Mouse (Mus musculus): ENCODE data around the gene Lysmd1. TPM values are rescaled to one million over a fixed set of nuclear protein-coding genes. Genes with fewer than 3 reads are reported as not detected.
A peak's percentile ranks its signal among the peaks of the same experiment; 100 is the strongest.

The Lysmd1 gene
- polyA plus RNA-seq (2015; fragmentation: Nextera tagmentation; extraction: Ambion mirVana): 9.6 and 10.1 TPM in 2 replicates

DNA sequence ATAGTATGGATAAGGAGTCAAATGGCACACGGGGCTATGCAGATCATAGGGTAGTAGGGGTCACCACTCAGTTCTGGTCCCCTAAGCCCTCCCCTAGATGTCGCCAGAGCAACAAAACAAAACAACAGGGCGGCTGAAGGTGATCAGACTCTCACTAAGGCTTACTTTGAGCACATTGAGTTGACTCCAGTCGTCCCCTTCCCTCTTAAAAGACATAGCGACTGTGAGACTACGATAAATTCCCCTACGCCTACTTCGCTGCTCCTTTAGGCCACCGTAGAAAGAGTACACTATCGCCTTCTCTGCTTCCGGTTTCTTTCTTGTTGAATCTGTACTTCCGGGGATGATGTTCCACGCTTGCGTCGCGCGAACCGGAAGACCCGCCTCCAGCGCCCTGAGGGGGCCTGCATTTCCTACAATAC lies at the start of gene Lysmd1, which contains the start of gene Scnm1:
Gene Lysmd1 (plus strand): TSS at position 409 of the 422 bp plus-strand sequence.
Gene Scnm1 (minus strand): TSS at position 332 of the 422 bp plus-strand sequence.
- peak within 1 kb of the TSS; percentile 74 for H3K27ac ChIP-seq (replicated peaks)
- peak; percentile 39; the same call in 1 of the 2 replicates for TF ChIP-seq CTCF (IDR thresholded peaks at IDR 0.05; ENCODE audit: low read depth)
- TF ChIP-seq EP300 (optimal IDR thresholded peaks at IDR 0.05): no peak
- DNase-seq (ENCODE audit: low spot score): peak; percentile 93
- H3K36me3 ChIP-seq (ENCODE audit: control insufficient read depth, insufficient read depth, low read length): peaks cover 2% of the 10 kb centered on the region; the same call in 1 of the 2 replicates
- no peaks in the 10 kb centered on the region for H3K9me3 ChIP-seq (ENCODE audit: control insufficient read depth, low read length)
- peak within 1 kb of the TSS; percentile 81 for H3K4me2 ChIP-seq (replicated peaks; ENCODE audit: low read depth)
- H3K4me1 ChIP-seq (replicated peaks; ENCODE audit: control insufficient read depth, insufficient read depth): peaks cover 4% of the 10 kb centered on the region
- under 1% methylated on average over 20 of the region's 20 CpGs for WGBS
- peak within 1 kb of the TSS; percentile 64 for H3K4me3 ChIP-seq (ENCODE audit: low read depth, low read length)
- H3K9ac ChIP-seq (ENCODE audit: low read length): peak within 1 kb of the TSS; percentile 76
- no peaks in the 10 kb centered on the region for H3K27me3 ChIP-seq (ENCODE audit: control insufficient read depth, insufficient read depth, low read length)
- ATAC-seq (ENCODE audit: low FRiP score, low TSS enrichment): peak; percentile 95

- Histone ChIP-seq H3K4me3 (ENCODE audit: low read depth, low read length) (no peak overlapping the region), H3K9ac (ENCODE audit: low read length) (no peak overlapping the region), H3K4me1 (replicated peaks; ENCODE audit: control insufficient read depth, insufficient read depth) (no peaks in the 10 kb centered on the region), H3K27me3 (ENCODE audit: control insufficient read depth, insufficient read depth, low read length) (no peaks in the 10 kb centered on the region), H3K27ac (replicated peaks) (no peak overlapping the region), H3K36me3 (ENCODE audit: control insufficient read depth, insufficient read depth, low read length) (no peaks in the 10 kb centered on the region), H3K9me3 (ENCODE audit: control insufficient read depth, low read length) (no peaks in the 10 kb centered on the region), H3K4me2 (replicated peaks; ENCODE audit: low read depth) (no peak overlapping the region)
- no peak for ATAC-seq (ENCODE audit: low FRiP score, low TSS enrichment)
- WGBS: 86% methylated on average over 1 of the region's 1 CpGs
- DNase-seq (ENCODE audit: low spot score): no peak
- TF ChIP-seq CTCF (IDR thresholded peaks at IDR 0.05; ENCODE audit: low read depth): no peak
- TF ChIP-seq EP300 (optimal IDR thresholded peaks at IDR 0.05): no peak
These were observed 45.8 kb upstream of the Lysmd1 start for GRCm38 (mm10) chr3:95088071-95088470.

DNA sequence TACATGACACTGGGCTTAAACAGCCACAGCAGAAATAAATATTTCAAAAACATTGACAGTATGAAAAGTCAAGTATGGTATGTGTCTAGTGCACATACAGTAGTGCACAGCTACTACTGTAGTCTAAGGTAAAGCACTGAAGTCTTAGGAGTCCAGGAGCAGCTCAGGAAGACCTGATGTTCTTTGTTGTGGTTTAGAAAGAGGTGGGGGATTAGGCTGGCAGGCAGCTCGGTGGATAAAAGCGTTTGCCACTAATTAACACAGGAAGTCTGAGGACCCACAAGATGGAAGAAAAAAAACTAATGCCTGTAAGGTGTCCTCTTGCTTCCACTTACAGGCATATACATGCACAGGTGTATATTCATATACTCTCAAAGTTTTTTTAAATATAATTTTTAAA lies 33.0 kb upstream of the Lysmd1 start:
- Histone ChIP-seq H3K9me3 (ENCODE audit: control insufficient read depth, low read length) (no peaks in the 10 kb centered on the region), H3K4me3 (ENCODE audit: low read depth, low read length) (no peak overlapping the region), H3K9ac (ENCODE audit: low read length) (no peak overlapping the region), H3K27ac (replicated peaks) (no peak overlapping the region), H3K4me2 (replicated peaks; ENCODE audit: low read depth) (no peak overlapping the region), H3K36me3 (ENCODE audit: control insufficient read depth, insufficient read depth, low read length) (peaks cover 4% of the 10 kb centered on the region), H3K4me1 (replicated peaks; ENCODE audit: control insufficient read depth, insufficient read depth) (0 out of 2 replicates have a peak, but pooled peaks cover 4% of the 10 kb centered on the region), H3K27me3 (ENCODE audit: control insufficient read depth, insufficient read depth, low read length) (no peaks in the 10 kb centered on the region)
- ATAC-seq (ENCODE audit: low FRiP score, low TSS enrichment) (no peak), DNase-seq (ENCODE audit: low spot score) (no peak)
- TF ChIP-seq EP300 (optimal IDR thresholded peaks at IDR 0.05) (no peak), CTCF (IDR thresholded peaks at IDR 0.05; ENCODE audit: low read depth) (no peak)
- 32% methylated on average over 2 of the region's 2 CpGs for WGBS

- H3K27me3 ChIP-seq (ENCODE audit: control insufficient read depth, insufficient read depth, low read length): no peaks in the 10 kb centered on the region
- H3K4me3 ChIP-seq (ENCODE audit: low read depth, low read length): peak overlapping the region; percentile 94
- peak overlapping the region; percentile 91 for H3K27ac ChIP-seq (replicated peaks)
- peak overlapping the region; percentile 73 for H3K4me2 ChIP-seq (replicated peaks; ENCODE audit: low read depth)
- no peak for TF ChIP-seq CTCF (IDR thresholded peaks at IDR 0.05; ENCODE audit: low read depth)
- TF ChIP-seq EP300 (optimal IDR thresholded peaks at IDR 0.05): no peak
- no peak for ATAC-seq (ENCODE audit: low FRiP score, low TSS enrichment)
- 24% methylated on average over 4 of the region's 4 CpGs for WGBS
- DNase-seq (ENCODE audit: low spot score): no peak
- H3K36me3 ChIP-seq (ENCODE audit: control insufficient read depth, insufficient read depth, low read length): no peaks in the 10 kb centered on the region
- H3K9me3 ChIP-seq (ENCODE audit: control insufficient read depth, low read length): no peaks in the 10 kb centered on the region
- peak overlapping the region; percentile 43; the same call in 1 of the 2 replicates for H3K9ac ChIP-seq (ENCODE audit: low read length)
- H3K4me1 ChIP-seq (replicated peaks; ENCODE audit: control insufficient read depth, insufficient read depth): 0 out of 2 replicates have a peak, but pooled peaks cover 4% of the 10 kb centered on the region
These were observed 28.8 kb upstream of the Lysmd1 start for GRCm38 (mm10) chr3:95105121-95105520.

DNA sequence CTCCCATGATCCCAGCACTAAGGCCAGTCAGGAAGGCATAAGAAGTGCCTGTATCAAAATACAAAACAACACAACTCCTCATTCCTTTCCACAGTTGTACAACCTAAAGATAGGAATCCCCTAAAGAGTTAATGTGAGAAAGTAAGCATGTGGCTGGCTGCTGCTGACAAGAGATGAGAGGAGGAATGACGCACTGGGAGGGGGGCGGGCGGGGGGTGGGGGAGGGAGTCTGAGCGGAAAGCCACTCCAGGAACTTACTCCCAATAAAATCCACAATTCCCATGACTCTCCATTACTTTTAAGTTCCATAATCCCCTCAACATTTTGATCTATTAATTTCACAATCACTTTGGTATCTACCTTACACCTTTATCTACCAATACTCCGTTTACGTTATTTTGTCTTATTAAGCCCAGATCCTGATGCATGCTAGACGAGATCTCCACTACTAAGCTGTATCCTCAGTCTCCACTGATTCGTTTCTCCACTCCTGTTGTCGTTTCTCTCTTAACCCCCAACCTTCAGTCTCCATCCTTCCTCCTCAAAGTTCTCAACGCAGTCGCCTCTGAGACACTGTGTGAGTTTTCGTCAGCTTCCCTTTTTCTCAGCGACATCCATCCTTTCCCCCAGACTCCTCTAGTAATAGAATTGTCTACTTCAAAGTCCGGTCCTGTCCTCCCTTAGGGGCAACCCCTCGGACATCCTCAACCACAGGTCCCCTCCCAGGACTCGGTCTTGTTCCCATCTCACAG lies 28.1 kb upstream of the Lysmd1 start:
- Histone ChIP-seq H3K9me3 (ENCODE audit: control insufficient read depth, low read length) (no peaks in the 10 kb centered on the region), H3K4me3 (ENCODE audit: low read depth, low read length) (peak overlapping the region; percentile 94), H3K36me3 (ENCODE audit: control insufficient read depth, insufficient read depth, low read length) (no peaks in the 10 kb centered on the region), H3K27me3 (ENCODE audit: control insufficient read depth, insufficient read depth, low read length) (no peaks in the 10 kb centered on the region), H3K9ac (ENCODE audit: low read length) (peak overlapping the region; percentile 93), H3K4me1 (replicated peaks; ENCODE audit: control insufficient read depth, insufficient read depth) (0 out of 2 replicates have a peak, but pooled peaks cover 4% of the 10 kb centered on the region), H3K4me2 (replicated peaks; ENCODE audit: low read depth) (peak overlapping the region; percentile 73), H3K27ac (replicated peaks) (peak overlapping the region; percentile 91)
- WGBS: 0% methylated on average over 16 of the region's 16 CpGs
- TF ChIP-seq EP300 (optimal IDR thresholded peaks at IDR 0.05) (no peak), CTCF (IDR thresholded peaks at IDR 0.05; ENCODE audit: low read depth) (no peak)
- DNase-seq (ENCODE audit: low spot score) (peak; percentile 65), ATAC-seq (ENCODE audit: low FRiP score, low TSS enrichment) (no peak)
